Mouse (Mus musculus) spleen, postnatal 0 days (tissue): ENCODE data around the gene Smarce1. TPM values are rescaled to one million over a fixed set of nuclear protein-coding genes. Genes with fewer than 3 reads are reported as not detected.

Experiments
- polyA plus RNA-seq: library from polyadenylated mRNA; unstranded; fragments of >200 nt; fragmentation: Nextera tagmentation; extraction: Ambion mirVana; gene quantifications from 2 replicates; pipeline ENCODE4 v1.2.1, GENCODE M21; 2015

Gene Smarce1
- polyA plus RNA-seq = 103 and 110 TPM in 2 replicates

GRCm38 (mm10) chr11:99230261-99231048, at the start of gene Smarce1:
Smarce1 (minus strand) TSS chr11:99231017.

DNA sequence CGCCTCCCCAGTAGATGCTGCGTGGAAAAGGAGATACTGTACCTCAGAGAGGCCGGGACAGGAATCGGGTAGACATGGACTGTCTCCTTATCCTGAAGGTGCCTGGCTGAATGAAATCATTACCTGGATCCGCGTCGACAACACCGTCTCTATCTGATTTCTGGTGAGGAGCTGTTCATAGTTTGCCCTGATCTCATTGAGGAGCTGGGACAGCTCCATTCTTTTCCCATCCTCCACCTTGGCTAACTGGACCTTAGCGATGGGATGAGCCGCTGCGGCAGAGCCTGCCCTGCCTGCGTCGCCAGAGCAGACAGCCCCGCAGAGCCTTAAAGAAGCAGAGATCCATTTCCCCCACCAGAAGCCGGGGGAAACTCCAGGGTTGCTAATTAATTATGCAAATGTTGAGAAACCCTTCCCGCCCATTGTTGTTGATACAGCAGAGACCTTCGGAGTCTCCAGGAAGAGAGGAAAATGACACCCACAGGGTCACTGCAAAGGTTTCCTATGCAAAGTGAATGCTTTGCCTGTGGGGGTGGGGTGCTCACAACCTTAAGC, 13.1 kb upstream of the Smarce1 start, which contains the start of gene Krt222:
Krt222 (minus strand) TSS at position 266 of the 555 bp plus-strand sequence.

Other genes starting within 250 kb of the Smarce1 start
- 0.52 TPM in 1 of 2 replicates, not detected in the other for gene Gjd3, start 248.0 kb downstream of the Smarce1 start, polyA plus RNA-seq
- 227 and 254 TPM in 2 replicates for gene Top2a, start 206.8 kb downstream of the Smarce1 start, polyA plus RNA-seq
- gene Igfbp4, start 189.8 kb downstream of the Smarce1 start, polyA plus RNA-seq = 250 and 413 TPM in 2 replicates
- 0.65 and 0.70 TPM in 2 replicates for gene Tns4, start 141.7 kb downstream of the Smarce1 start, polyA plus RNA-seq
- gene Ccr7, start 75.9 kb downstream of the Smarce1 start, polyA plus RNA-seq = 1.4 and 2.2 TPM in 2 replicates
- gene Krt222, start 13.1 kb upstream of the Smarce1 start, polyA plus RNA-seq = 0.32 and 0.67 TPM in 2 replicates
- 0.08 TPM in 1 of 2 replicates, not detected in the other for gene Krt24, start 54.2 kb upstream of the Smarce1 start, polyA plus RNA-seq
- gene Krt25, start 91.9 kb upstream of the Smarce1 start, polyA plus RNA-seq = not detected in 2 replicates
- not detected in 2 replicates for gene Krt26, start 106.9 kb upstream of the Smarce1 start, polyA plus RNA-seq
- not detected in 2 replicates for gene Krt27, start 120.1 kb upstream of the Smarce1 start, polyA plus RNA-seq
- not detected in 2 replicates for gene Krt28, start 143.9 kb upstream of the Smarce1 start, polyA plus RNA-seq
- gene Krt10, start 158.3 kb upstream of the Smarce1 start, polyA plus RNA-seq = 7.3 and 9.6 TPM in 2 replicates
- gene Krt12, start 191.2 kb upstream of the Smarce1 start, polyA plus RNA-seq = not detected in 2 replicates
- 0.06 and 0.22 TPM in 2 replicates for gene Krt20, start 207.1 kb upstream of the Smarce1 start, polyA plus RNA-seq